Mouse (Mus musculus) heart, postnatal 10 days (tissue): Measurements from ENCODE around the gene Grm5. TPM values are rescaled to one million over a fixed set of nuclear protein-coding genes. Genes with fewer than 3 reads are reported as not detected.

Experiments used
- DNase-seq, 2 experiments: peaks; one replicate each; pipeline ENCODE4 v3.0.0; 2021
- intact Hi-C: fragments of 180-260 bp; cut with DNase I; formaldehyde crosslinking; loops from one replicate; pipeline ENCODE4 v1.15.1; 2025
- total RNA-seq, 2 experiments: library from RNA; stranded (reverse); gene quantifications; 2 replicates each; pipeline ENCODE4 v1.2.3; 2021

The Grm5 gene
- total RNA-seq, 2 experiments from 2014 or later, result not detected

DNA sequence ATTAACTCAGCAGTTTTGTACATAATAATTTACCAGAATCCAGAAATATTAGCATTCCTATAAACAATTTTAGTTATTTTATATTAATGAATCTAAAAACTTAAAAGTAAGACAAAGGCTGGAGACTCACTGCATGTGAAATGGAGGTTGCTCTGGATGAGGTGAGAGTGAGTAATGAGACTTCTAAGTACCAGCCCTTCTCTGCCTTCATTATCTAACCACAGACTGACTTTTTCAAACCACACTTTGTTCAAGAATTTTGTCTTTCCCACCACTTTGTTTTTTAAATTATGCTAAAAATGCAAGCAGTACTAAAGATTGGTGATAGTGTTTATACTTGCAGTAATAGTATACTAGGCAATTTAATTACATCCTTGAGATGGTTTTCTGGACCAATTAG lies 259.5 kb downstream of the Grm5 start:
- intact Hi-C loops, result no loop called here
- no peak for DNase-seq

DNA sequence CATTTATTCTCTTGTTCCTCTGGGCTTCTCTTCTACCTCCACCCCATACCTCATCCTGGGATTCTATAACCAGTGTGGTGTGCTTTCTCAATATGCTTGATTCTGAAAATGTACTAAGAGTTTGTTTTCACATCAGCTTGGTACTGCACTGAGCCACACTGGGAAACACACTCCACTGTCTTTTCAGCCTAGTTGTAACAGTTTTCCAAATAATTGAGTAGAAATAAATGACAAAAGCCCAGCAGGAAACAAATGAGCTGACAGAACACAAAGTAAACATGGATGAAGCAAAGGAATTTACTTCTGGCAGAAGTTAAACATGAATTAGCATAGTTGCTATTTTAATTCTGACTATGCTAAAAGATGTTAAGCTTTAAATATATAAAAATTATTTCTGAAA lies 262.1 kb downstream of the Grm5 start:
- intact Hi-C loops, result no loop called here
- no peak for DNase-seq

DNA sequence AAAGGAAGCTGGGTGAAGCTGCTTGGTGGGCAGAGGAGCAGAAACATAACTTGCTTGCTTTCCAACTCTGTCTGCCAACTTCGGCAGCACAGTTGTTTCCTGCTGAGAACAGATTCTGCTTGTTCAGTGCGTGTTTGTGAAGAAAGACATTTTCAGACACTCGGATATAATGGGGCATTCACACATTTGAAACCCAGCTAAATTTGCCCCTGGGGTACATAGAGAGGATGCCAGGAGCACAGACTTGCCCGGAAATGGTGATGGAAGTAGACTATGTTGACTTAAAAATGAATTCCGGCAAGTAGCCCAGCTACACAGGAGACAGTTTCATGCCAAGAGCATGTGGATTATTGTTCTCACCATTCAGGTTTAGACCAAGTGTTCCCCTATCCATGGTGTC lies 342.0 kb downstream of the Grm5 start:
- intact Hi-C loops, result no loop called here
- DNase-seq, result peak in 1 of 2 experiments; percentile 0

DNA sequence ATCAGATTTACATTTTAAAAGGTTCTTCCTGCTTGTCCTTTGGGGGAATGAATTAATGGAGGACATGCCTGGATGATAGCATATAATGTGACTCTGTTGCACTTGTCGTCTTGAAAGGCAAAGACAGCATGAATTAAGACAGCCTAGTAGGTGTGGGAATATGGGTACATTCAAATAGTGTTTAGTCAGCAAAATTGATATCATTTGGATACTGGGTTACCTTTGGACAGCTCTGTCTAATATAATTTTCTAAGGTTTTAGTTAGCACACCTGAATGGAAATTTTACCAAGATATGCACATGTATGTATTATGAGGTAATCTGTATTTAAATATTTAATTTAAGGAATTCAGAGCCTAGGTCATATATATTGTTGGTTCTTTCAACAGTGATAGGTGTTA lies 353.4 kb downstream of the Grm5 start:
- no peak for DNase-seq
- intact Hi-C loops, result no loop called here

DNA sequence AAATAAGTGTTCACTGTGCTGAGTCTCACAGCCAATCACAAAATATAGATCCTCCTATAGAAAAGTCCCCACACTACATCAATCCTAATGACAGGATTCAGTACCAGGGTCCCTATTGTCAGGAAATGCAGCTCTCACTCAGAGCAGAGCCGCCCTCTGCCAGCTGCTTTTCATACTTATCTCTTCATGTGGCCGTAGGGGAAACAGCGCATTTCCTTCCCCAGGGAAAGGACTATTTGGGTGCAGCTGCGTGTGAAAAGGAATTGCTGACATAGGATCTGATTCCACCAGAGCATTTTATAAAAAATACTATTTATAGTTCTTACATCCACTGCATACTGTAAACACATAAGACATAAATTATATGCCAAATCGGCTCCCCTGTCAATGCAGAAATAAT lies 354.3 kb downstream of the Grm5 start:
- intact Hi-C loops, result no loop called here
- no peak for DNase-seq

DNA sequence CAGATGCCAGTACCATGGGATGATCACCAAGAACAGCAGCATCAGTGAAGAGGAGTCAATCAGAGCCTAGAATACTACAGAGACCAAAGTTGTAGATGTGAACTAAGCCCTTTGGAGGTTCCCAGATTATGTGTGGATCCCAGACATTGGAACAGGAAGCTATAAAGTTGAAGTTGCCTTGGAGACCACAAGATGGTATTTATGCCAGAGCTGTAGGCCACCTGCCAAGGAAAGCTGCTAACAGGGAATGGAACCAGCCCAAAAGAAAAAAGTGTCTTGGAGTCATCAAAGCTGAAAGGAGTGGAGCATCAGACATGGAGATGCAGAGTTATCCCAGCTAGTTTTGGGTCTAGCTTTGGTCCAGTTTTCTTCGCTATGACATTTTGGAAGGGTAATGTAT lies 366.2 kb downstream of the Grm5 start:
- no peak for DNase-seq
- intact Hi-C loops, result no loop called here

DNA sequence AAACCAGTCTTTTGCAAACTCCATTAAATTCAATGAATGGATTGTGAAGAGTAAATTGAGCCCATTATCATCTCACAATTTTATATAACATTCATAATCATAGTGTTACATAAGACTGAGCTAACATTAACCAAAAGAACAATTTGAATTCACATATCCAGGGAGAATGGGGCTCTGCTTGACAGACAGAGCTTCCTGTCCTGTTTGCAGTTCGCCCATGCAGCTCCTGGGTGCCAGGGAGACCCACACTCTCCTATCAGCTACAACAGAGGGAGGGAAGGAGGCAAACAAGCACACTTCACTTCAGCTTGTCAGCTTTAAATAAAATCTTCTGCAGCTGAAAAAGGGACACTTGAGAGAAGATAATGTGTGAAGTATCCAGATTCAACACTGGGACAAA lies 389.2 kb downstream of the Grm5 start:
- intact Hi-C loops, result no loop called here
- no peak for DNase-seq

DNA sequence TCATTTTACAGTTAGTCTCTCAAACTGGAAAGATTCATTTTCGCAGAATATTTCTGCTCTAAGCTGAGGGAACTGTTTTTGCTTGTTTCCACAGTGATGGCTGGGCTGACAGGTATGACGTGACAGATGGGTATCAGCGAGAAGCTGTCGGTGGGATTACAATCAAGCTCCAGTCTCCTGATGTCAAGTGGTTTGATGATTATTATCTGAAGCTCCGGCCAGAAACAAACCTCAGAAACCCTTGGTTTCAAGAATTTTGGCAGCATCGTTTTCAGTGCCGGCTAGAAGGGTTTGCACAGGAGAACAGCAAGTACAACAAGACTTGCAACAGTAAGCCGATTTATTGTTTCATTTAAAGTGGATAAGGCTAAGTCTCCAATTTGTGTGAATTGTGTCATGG lies 391.1 kb downstream of the Grm5 start:
- intact Hi-C loops, result no loop called here
- DNase-seq, result no peak

DNA sequence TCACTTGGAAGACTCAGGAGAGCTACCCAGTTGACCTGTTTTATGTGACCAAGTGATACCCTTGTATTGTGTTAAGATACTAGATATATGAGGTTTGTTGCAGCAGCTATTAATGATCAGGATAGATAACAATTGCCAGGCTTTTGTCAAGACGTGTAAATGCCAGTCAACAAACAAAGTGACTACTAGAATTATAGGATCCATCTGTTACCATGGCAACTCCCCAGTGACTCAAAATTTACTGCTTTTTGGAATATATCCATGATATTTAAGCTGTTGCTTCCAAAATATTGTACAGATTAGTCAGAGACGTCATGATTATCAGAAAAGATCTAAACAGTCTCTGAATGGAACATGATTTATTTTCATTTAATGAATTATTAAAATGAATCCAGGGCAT lies 399.5 kb downstream of the Grm5 start:
- DNase-seq, result no peak

DNA sequence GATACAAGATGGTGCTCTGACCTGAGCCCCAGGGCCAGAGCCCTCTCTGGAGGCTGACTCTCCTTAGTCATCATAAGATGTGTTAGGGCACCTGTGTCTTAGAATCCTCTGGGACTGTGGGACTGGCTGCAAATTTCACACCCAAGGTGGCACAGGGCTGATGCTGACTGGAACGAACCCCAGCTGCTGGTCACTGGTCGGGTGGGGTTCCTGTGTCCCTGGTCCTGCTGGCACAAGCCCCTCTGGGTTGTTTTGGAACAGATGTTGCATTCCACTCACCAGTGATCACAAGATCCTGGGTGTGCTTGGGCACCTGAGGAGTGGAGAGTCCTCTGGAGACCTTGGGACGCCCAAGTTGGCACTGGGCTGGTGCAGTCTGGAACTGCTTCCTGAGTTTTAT lies 430.5 kb downstream of the Grm5 start:
- DNase-seq, result no peak
- intact Hi-C loops, result no loop called here

More for the DNA sequence above, 399.5 kb downstream of the Grm5 start:
- intact Hi-C loops, result no loop called here

DNA sequence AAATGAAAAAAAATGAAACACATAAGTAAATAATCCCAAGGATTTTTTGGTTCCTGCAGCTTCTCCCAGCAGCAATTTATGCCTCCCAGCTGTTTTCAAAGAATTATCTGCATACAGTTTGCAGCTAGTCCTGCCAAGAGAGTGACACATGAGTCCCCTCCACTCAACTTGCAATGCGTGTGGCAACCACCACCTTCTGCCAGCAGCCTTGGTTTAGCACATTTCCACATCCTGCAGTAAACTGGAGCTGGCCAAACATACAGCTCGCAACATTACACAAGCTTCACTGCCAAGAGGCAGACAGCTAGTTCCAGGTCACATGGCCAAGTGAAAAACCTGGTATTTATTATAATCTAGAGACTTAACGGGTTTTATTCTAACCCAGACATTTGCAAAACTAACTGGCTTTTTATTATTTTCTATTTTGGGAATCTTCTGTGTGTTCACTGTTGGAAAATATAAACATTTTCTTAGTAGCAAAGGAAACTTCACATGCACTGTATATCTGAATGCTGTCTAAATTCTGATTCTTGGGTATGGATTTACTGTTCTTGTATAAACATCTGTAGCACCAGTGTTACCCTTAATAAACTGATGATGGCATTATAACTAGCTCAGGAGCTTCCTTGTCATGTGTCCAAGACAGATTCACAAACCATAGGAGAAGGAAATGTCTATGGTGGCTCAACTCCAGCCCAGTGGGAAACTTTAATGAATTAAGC lies 443.6 kb downstream of the Grm5 start:
- intact Hi-C loops, result no loop called here
- peak; percentile 2 to 3 for DNase-seq

DNA sequence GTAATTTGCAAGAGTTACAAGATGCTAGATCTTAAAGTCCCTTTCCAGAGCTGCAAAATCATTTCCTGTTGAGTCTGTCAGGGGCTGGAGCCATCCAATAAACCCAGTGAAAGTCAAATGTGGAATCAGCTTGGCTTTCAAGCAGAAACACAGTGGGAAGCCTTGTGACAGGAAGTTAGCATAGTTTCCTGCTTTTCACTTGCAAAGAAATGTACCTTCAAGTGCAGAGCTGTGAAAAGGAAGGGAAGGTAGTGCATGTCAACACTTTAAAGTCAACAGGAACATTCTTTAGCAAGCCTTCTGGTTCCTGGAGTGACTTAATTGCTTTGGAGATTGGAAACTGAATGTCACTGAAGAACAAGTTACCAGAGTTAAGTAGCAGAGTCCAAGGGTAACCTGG lies 463.4 kb downstream of the Grm5 start:
- intact Hi-C loops, result no loop called here

DNA sequence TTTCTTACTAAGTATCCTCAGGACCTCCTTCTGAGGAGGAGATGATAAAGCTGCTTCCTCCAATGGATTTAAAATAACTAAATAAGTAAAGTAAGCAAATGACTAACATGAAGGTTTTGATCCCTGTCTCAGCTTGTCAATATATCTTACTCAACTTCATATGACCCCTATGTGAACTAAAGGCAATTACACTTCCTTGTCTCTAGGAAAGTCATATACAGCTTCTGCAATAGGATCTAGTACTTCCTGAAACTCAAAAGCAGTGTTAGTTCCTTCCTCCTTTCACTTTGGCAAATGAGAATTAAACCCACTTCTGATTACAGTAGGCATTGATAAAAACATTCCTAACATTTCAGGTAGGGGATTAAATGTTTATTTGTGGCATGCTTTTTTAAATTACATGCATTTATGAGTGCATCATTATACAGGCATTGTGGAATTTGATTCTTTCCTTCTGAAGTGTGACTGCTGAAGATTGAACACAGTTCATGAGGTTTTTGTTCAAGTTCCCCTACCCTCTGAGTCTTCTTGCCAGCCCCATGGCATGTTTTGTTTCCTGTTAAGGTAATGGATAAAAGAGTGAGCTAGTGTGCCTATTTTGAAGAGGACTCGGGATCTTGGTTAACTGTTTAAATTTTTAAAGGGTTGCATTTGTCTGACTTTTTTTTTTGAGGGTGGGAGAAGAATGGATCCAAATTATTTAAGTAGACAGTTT lies 470.4 kb downstream of the Grm5 start:
- intact Hi-C loops, result no loop called here
- DNase-seq, result no peak

More for the DNA sequence above, 463.4 kb downstream of the Grm5 start:
- no peak for DNase-seq

DNA sequence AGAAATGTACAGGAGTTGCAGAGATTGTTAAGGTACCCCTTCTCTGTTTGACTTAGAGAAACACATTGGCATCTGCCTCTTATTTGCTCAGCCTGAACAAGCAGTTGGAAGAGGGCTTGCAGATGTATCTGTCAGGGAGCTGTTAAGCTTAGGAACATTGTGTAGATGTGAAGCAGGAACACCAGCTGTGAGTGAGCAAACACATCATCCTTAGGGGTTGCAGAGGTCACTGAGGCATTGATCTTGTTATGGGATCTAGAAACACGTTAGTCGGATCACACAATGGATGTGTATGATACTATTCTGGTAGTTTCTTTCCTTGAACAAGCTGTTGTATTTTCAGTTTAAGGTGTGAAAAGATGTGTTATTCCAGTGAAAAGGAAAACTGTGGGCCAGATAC lies 472.5 kb downstream of the Grm5 start:
- intact Hi-C loops, result no loop called here
- DNase-seq, result no peak

DNA sequence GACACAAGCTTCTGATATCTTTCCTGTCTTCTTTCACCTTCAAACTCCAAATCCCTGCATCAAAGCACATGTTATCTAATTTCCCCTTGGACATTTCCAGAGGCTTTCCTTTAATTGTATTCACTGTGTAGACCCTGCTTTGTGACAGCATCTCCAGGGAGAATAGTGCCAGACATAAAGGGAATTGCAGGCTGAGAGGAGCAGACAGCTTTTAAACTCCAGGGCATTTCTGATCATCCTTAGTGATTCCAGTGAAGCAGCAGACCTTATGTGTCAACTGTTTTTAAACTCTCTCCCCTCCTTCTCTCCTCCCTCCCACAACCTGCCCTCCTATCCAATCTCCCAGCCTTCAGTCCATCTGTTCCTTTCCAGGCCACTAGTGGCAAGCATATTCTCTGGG lies 507.1 kb downstream of the Grm5 start:
- intact Hi-C loops, result no loop called here
- DNase-seq, result no peak

DNA sequence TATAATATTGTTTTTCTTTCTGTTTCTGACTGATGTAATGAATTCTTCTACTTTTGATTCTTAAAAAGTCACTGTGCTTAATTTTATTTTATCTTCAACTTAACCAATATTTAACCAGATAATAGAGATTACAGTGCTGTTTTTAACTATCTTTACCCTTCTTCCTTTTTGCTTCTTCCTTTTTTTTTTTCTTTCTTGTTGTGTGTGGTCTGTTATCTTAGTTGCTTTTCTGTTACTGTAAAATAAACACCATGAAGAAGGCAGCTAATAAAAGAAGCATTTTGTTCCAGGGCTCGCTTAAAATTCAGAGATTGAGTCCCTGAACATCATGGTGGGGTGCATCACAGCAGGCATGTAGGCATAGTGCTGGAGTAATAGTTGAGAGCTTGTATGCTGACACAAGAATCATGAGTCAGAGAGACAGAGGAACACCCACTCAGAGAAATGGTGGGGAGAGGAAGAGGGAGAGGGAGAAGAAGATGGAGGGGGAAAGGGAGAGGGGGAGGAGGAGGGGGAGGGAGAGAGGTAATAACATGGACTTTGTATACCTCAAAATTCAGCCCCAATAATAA lies 512.7 kb downstream of the Grm5 start:
- DNase-seq, result no peak
- intact Hi-C loops, result loop anchor here (1.0 to 5.0 kb wide), 4 partner anchors 261 to 1031 kb away; no protein-coding TSS in a partner anchor

DNA sequence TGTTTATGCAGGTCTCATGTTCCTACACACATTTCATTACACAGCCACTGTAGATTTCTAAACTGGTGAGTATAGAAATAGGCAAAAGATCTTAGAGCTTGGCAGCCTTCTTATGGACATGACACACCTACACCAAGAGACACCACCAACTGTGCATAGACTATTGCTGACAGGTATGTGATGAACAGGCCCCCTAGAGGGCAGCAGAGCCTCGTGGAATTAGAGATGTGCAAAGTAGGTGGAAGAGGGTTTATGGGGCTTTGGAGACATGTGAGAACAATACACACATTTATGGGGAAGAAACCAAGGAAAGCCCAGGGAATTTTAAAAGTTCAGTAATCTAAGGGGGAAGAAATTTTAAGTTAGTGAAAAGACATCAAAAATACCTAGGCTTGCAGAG lies 513.7 kb downstream of the Grm5 start:
- intact Hi-C loops, result loop anchor here (1.0 to 5.0 kb wide), 4 partner anchors 260 to 1030 kb away; no protein-coding TSS in a partner anchor
- DNase-seq, result peak; percentile 60 to 73

DNA sequence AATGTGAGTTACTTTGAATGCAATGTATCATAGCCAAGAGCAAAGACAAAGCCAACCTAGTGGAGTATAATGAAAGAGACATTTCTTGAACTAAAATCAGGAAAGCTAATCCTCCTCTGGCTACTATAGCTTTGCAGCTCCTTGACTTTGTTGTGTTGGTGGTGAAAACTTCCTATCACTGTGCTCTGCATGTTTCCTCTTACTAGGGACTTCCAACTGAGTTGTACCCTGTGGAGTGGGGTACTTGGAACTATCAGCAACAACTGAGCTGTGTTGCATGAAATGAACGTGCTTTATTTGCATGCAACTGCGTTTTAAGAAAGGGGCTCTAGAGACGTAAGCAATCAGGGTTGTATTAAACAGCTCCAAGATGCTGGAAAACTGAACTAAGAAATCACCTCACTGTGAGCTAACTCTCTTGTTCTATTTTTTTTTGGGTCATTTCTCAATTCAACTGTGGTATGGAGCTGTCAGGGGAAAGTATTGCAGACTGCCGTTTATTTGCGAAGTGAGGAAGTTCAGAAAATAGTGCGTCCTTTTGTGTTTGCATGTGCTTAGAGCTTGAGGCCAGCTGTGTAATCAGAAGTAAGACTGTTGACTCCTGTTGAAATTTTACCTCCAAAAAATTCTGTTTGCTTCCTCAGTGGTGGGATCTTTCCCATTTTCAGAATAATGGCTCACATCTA lies 532.9 kb downstream of the Grm5 start:
- intact Hi-C loops, result no loop called here

DNA sequence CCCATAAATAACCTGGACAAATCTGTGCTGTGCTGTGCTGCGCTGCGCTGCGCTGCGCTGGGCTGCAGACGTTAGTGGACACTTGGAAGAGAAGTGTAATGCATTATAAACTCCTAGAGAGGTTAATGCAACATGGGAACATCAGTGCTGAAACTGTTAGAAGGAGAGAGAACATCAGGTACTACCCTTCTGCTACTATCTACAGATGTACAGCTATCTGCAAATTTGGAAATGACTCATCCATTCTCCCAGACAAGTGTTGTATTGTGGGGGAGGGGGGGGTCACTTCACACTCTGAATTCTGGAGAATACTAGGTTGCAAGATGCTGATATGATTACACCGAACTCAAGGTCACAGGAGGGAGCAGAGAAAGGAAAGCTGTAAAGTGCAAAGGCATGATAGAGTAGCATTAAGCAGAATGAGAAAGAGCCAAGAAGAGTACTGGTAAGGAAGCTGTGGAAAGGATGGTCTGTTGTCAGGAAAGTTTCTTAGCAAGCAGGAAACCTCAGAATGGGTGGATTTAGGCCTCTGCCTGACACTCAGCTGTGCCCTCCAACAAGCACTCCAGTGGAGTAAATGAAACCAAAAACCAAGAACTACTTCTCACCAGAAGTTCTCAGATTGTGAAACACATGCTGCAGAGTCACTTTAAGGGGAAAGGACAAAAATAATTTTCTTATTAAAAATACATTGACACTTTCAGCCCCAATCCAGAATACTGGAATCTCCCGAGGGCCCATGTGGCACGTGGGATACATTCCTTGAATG lies 544.3 kb downstream of the Grm5 start:
- intact Hi-C loops, result no loop called here
- no peak for DNase-seq

More for the DNA sequence above, 532.9 kb downstream of the Grm5 start:
- DNase-seq, result no peak
